Mouse (Mus musculus) thymus, adult 2 months (tissue): Measurements from ENCODE around the gene 9230112D13Rik.

Experiments
- CTCF ChIP-seq: fragments of 200-500 bp; IDR thresholded peaks from 2 replicates; pipeline ENCODE4 v1.5.1; 2012; ENCODE audit warnings: mild to moderate bottlenecking, control low read depth, low read length, moderate library complexity, borderline replicate concordance; ENCODE audit not compliant: control insufficient read depth, poor library complexity, insufficient read depth; ENCODE audit errors: extremely low read depth
- POLR2A ChIP-seq: fragments of 200-500 bp; IDR thresholded peaks from 2 replicates; pipeline ENCODE4 v1.6.1; 2012; ENCODE audit warnings: mild to moderate bottlenecking, low read length, control low read depth, moderate library complexity; ENCODE audit not compliant: control insufficient read depth, poor library complexity, insufficient read depth; ENCODE audit errors: extremely low read depth

- TF ChIP-seq POLR2A (no peak), CTCF (no peak)
Observed at GRCm38 (mm10) chr14:34517959-34518544, 4.5 kb downstream of the 9230112D13Rik start.
